Mouse (Mus musculus): ENCODE measurements around the gene Zfp786. TPM values are rescaled to one million over a fixed set of nuclear protein-coding genes. Genes with fewer than 3 reads are reported as not detected.
"Not testable (repeated sequence)": the region's sequence is repeated elsewhere in the genome, so short reads cannot be mapped to it uniquely, and the experiment has no call there.

Zfp786 gene
- 1 to 10 TPM in 1 of 2 experiments, under 1 TPM in 1; 0.42 to 1.2 TPM for total RNA-seq (2021)
- long read RNA-seq, experiment 1, partial matches to known transcripts = 0 of 1 reads
- long read RNA-seq, experiment 1, other reads (novel, unspliced or antisense) = 0 of 1 reads
- long read RNA-seq, experiment 2 = 0 reads

DNA sequence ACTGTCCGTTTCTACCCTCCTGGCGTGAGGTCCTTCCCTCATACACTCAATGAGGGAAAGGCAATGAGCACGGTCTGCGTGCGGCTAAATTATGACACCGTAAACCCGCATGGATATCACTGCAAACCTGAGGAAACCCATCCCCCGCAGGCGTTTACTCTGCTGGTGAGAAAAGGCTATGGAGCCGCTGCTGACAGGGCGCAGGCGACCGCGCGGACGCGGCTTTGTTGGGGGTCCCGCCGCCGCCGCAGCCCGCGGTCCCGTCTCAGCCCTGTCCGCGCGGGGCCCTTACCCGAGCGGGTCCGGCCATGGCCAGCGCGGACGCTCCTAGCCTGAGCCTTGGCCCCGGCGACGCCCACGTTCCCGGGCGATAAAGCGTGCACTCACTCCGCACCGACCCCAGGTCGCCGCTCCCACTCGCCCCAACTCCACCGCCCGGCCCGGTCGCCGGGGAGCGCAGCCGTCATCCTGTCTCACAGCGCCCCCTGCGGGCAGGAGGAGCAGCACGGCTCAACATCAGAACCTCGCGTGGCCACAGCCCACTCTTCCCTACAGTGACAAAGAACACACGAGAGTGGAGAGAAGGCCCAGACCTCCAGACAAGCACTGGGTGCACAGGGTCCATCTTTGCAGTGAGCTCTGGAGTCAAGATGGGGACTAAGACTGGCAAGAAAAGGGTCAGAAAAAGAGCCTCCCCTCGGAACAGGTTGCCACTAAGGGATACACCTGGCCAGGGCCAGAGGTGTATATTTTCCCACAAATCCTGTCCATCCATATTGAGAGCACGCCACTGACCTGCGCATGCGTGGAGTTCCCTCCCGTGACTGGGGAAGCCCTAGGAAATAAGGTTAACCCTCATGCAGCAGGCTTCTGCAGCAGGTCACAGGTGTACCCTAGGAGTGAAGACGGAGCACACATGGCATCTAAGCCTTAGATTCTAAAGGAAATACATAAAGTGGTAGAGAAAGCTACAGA lies at the start of gene Zfp786:
TSS of gene Zfp786 (minus strand) at position 764 of the 975 bp plus-strand sequence.
- H3K4me3 ChIP-seq = peak within 1 kb of the TSS; percentile 82
- H3K27ac ChIP-seq = peak within 1 kb of the TSS; percentile 87
- TF ChIP-seq CTCF (IDR thresholded peaks at IDR 0.05) = no peak; the same call in none of the 2 replicates
- DNase-seq = peak; percentile 95
- intact Hi-C loops (cut with DNase I) = loop anchor here (1.0 to 2.0 kb wide), 2 partner anchors 18 to 31 kb away; partner anchors contain the start of gene Pdia4

- H3K27ac ChIP-seq = no peak overlapping the region
- no peak overlapping the region for H3K4me3 ChIP-seq
- intact Hi-C loops (cut with DNase I) = no loop called here
- no peak for DNase-seq
- TF ChIP-seq CTCF (IDR thresholded peaks at IDR 0.05) = no peak
Measured at GRCm38 (mm10) chr6:47880166-47880565, 49.5 kb upstream of the Zfp786 start.

DNA sequence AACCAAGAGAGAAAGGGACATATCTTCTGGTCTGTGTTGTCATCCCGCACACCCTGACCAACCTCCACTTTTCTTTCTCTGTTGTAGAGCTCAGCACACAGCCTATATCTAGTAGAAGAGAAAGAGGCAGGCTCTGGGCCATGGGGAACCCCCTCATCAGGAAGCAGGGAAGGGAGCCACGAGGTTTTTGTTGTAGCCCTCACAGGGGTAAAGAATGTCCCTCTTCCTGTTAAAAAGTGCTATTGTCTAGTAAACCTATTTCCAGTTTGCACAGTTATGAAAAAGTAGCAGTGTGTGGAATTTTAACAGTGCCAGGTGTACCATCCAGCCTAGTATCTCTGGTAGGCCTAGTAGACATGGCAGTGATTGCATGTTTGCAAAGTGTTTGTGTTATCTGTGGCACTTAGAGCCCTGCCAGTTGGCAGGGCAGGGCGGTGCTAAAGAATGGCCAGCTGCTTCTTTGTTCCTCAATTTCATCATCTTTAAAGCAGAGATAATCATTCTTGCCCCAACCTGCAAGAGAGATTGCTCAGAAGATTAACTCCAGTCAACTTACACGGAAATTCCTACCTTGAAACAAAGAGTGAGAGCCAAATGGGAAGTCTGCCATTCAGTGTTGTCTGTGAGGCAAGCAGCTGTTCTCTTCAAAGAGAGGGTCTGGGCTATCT lies 48.5 kb upstream of the Zfp786 start:
- TF ChIP-seq CTCF (IDR thresholded peaks at IDR 0.05) = no peak
- intact Hi-C loops (cut with DNase I) = loop anchor here (5.0 to 10.0 kb wide), 2 partner anchors 42 to 136 kb away; partner anchors contain the start of gene Zfp398
- H3K4me3 ChIP-seq = peak overlapping the region; percentile 94
- peak overlapping the region; percentile 96 for H3K27ac ChIP-seq
- no peak for DNase-seq

DNA sequence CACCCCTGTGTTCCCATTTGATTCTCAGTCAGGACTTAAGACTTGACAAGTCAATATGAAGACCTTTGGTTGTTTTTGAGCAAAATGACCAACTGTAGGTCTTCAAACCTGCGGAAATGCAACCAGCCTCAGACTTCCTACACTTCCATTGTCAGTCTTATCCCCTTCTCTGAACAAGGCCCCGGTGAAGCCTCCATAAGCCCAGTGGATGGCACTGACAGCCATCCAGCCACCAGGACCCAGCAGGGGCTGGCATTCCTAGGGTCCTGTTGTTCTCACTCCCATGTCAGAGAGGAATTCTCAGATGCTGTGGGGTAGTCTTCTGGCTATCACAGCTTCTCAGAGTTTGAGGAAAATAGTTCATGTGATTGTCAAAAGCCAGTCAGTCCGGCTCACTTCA lies 47.9 kb upstream of the Zfp786 start:
- Histone ChIP-seq H3K27ac (peak overlapping the region; percentile 96), H3K4me3 (peak overlapping the region; percentile 94)
- intact Hi-C loops (cut with DNase I) = loop anchor here (5.0 to 10.0 kb wide), 2 partner anchors 41 to 136 kb away; partner anchors contain the start of gene Zfp398
- no peak for DNase-seq
- no peak for TF ChIP-seq CTCF (IDR thresholded peaks at IDR 0.05)

DNA sequence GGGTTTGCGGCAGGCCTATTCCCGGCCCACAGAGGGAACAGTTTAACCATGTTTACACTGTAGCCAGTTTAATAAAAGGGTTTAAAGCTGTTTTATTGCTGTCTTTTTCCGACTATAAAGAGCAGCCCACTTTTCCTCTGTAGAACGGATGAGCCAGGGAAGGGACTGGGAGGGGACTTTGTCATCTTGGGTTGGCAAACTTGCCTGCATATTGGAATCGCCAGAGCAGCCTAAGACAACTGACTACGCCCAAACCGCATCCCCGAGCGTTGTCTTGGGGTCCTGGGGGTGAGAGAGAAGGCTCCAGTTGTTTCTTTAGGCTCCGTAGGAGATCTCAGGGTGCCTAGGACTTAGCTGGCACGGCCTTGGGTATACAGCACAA lies 47.5 kb upstream of the Zfp786 start:
- intact Hi-C loops (cut with DNase I) = loop anchor here (5.0 to 10.0 kb wide), 2 partner anchors 41 to 137 kb away; partner anchors contain the start of gene Zfp398
- peak overlapping the region; percentile 94 for H3K4me3 ChIP-seq
- peak overlapping the region; percentile 96 for H3K27ac ChIP-seq
- no peak for TF ChIP-seq CTCF (IDR thresholded peaks at IDR 0.05)
- DNase-seq = no peak

DNA sequence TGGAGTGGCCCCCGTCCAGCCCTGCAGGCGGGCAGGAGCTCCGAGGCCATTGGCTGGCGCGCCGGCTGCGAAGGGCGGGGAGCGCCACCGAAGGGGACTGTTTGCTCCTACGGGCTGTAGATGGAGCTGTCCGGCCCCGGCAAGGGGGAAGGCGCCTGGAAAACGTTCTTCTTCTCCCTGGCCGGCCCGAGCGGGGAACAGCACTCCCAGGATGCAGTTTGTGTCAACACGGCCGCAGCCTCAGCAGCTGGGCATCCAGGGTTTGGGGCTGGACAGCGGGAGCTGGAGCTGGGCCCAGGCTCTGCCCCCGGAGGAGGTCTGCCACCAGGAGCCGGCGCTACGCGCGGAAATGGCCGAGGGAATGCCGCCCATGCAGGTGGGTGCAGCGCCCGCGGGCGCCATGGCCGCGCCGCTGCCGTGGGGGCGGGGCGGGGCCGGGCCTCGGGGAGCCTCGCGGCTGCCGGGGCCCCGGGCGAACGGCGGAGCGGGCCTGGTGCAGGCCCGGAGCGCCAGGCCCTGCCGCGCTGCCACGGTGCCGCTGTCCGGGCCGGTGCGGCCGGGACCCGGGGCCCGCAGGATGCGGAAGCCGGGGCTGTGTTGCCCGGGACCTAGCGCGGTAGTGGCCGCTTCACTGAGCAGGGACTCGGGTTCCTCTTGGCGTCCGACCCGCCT lies 46.9 kb upstream of the Zfp786 start:
- intact Hi-C loops (cut with DNase I) = loop anchor here (5.0 to 10.0 kb wide), 2 partner anchors 40 to 137 kb away; partner anchors contain the start of gene Zfp398
- peak overlapping the region; percentile 96 for H3K27ac ChIP-seq
- peak; percentile 95 for DNase-seq
- peak; percentile 85 for TF ChIP-seq CTCF (IDR thresholded peaks at IDR 0.05)
- H3K4me3 ChIP-seq = peak overlapping the region; percentile 94

DNA sequence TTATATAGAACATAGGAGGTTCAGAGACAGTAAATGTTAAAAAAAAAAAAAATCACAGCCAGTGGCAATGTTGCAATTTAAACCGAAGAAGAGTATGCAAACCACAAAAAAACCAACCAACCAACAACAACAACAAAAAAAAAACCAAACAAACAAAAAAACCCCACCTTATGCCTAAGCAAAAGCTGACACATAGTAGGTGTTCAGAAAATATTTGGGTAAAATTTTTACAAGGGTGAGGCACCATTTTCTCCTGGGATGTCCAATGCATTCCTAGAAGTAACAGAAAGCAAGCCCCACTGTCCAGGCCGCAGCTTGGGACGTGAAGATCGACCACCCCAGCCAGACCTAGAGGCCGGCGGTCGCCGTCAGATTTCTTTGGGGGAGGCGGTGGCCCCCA lies 46.4 kb upstream of the Zfp786 start, which contains the start of gene Zfp282:
TSS of gene Zfp282 (plus strand) at position 147 of the 400 bp plus-strand sequence.
- TF ChIP-seq CTCF (IDR thresholded peaks at IDR 0.05) = no peak
- intact Hi-C loops (cut with DNase I) = loop anchor here (5.0 to 10.0 kb wide), 2 partner anchors 40 to 138 kb away; partner anchors contain the start of gene Zfp398
- DNase-seq = no peak
- Histone ChIP-seq H3K4me3 (peak within 1 kb of the TSS; percentile 94), H3K27ac (peak within 1 kb of the TSS; percentile 96)

DNA sequence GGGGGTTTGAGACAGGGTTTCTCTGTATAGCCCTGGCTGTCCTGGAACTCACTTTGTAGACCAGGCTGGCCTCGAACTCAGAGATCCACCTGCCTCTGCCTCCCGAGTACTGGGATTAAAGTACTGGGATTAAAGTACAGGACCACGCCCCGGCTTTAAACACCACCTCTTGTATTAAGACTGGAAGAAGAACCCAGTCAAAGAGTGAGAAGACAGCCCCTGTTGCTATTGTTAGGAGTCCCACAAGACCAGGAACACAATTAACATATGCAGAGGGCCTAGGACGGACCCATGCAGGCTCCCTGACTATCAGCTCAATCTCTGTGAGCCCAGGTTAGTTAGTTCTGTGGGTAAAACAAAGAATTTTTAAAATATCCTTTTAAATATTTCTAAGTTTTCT lies 41.6 kb upstream of the Zfp786 start:
- no peak overlapping the region for H3K27ac ChIP-seq
- no peak overlapping the region for H3K4me3 ChIP-seq
- TF ChIP-seq CTCF (IDR thresholded peaks at IDR 0.05) = no peak
- DNase-seq = no peak
- intact Hi-C loops (cut with DNase I) = loop anchor here (10.0 kb wide), 1 partner anchor 143 kb away; no protein-coding TSS in a partner anchor

- H3K4me3 ChIP-seq; H3K27ac ChIP-seq; intact Hi-C loops (cut with DNase I); DNase-seq: not testable (repeated sequence)
Measured at GRCm38 (mm10) chr6:47857729-47858128, 27.1 kb upstream of the Zfp786 start.

- intact Hi-C loops (cut with DNase I) = no loop called here
- TF ChIP-seq CTCF (IDR thresholded peaks at IDR 0.05) = no peak
- no peak for DNase-seq
- Histone ChIP-seq H3K4me3 (no peak overlapping the region), H3K27ac (no peak overlapping the region)
Measured at GRCm38 (mm10) chr6:47857241-47857640, 26.6 kb upstream of the Zfp786 start.

DNA sequence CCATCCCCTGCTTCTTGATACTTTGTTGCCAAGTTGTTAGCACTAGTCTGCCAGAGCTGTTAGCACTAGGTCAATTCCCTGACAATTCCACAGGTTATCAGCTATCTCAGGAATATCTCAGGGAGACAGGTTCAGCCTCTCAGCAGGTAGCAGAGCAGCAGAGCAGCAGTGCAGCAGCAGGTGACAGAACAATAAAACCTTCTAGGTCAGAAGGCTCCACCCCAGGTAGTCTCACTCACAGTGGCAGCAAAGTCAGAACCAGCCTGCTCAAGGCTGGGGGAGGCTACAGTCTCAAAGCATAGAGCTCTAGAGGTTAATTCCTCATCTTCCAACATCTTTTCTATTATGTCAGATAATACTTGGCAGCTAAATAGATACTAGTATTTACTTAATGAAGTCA lies 15.1 kb upstream of the Zfp786 start:
- Histone ChIP-seq H3K27ac (no peak overlapping the region), H3K4me3 (no peak overlapping the region)
- TF ChIP-seq CTCF (IDR thresholded peaks at IDR 0.05) = no peak
- no peak for DNase-seq
- intact Hi-C loops (cut with DNase I) = no loop called here

- intact Hi-C loops (cut with DNase I) = no loop called here
Measured at GRCm38 (mm10) chr6:47842337-47842736, 11.7 kb upstream of the Zfp786 start.

More at GRCm38 (mm10) chr6:47842337-47842736, 11.7 kb upstream of the Zfp786 start:
- no peak for TF ChIP-seq CTCF (IDR thresholded peaks at IDR 0.05)
- H3K4me3 ChIP-seq = no peak overlapping the region
- no peak for DNase-seq
- no peak overlapping the region for H3K27ac ChIP-seq
